Mouse (Mus musculus) hindbrain, embryonic 10.5 days (tissue): Measurements from ENCODE around the gene Atg5. TPM values are rescaled to one million over a fixed set of nuclear protein-coding genes. Genes with fewer than 3 reads are reported as not detected.

Experiments
- DNase-seq: peaks from one replicate; pipeline ENCODE4 v3.0.0-alpha.2; 2017; ENCODE audit warnings: low spot score
- H3K27ac ChIP-seq: fragments of 300-500 bp; sonication (generic); 2 replicates; pipeline ENCODE4 v1.5.1; 2016; ENCODE audit warnings: mild to moderate bottlenecking, moderate library complexity
- H3K27me3 ChIP-seq: fragments of 300-500 bp; sonication (generic); 2 replicates; pipeline ENCODE4 v1.6.1; 2016; ENCODE audit warnings: mild to moderate bottlenecking; ENCODE audit not compliant: poor library complexity, insufficient read depth, severe bottlenecking
- H3K36me3 ChIP-seq: fragments of 300-500 bp; sonication (generic); 2 replicates; pipeline ENCODE4 v1.6.1; 2016; ENCODE audit warnings: mild to moderate bottlenecking, moderate library complexity
- H3K4me1 ChIP-seq: fragments of 300-500 bp; sonication (generic); replicated peaks from 2 replicates; pipeline ENCODE4 v1.6.1; 2016; ENCODE audit warnings: mild to moderate bottlenecking
- H3K4me3 ChIP-seq: fragments of 300-500 bp; sonication (generic); 2 replicates; pipeline ENCODE4 v1.5.1; 2016; ENCODE audit warnings: mild to moderate bottlenecking, moderate library complexity
- H3K9me3 ChIP-seq: fragments of 300-500 bp; sonication (generic); 2 replicates; pipeline ENCODE4 v1.6.1; 2016; ENCODE audit warnings: mild to moderate bottlenecking, moderate library complexity
- WGBS: fragments of 180-500 bp; shearing (Covaris S2); methylation state at CpG from one replicate; pipeline ENCODE4 v1.1.7; 2016; 5-methylcytosine and 5-hydroxymethylcytosine counted together
- polyA plus RNA-seq: library from polyadenylated mRNA; unstranded; fragments of >200 nt; fragmentation: Nextera tagmentation; extraction: Ambion mirVana; gene quantifications from 2 replicates; pipeline ENCODE4 v1.2.1, GENCODE M21; 2016

The Atg5 gene
- polyA plus RNA-seq, 1 experiment from 2014 or later: 52.5 TPM

GRCm38 (mm10) chr10:44366186-44366585 lies 98.0 kb downstream of the Atg5 start:
- H3K4me3 ChIP-seq: no peak overlapping the region
- H3K27ac ChIP-seq: no peak overlapping the region
- no peaks in the 10 kb centered on the region for H3K9me3 ChIP-seq
- DNase-seq: no peak
- 0 out of 2 replicates have a peak, but pooled peaks cover 8% of the 10 kb centered on the region for H3K36me3 ChIP-seq
- H3K4me1 ChIP-seq: peaks cover 8% of the 10 kb centered on the region
- WGBS: 94% methylated on average over 2 of the region's 2 CpGs
- no peaks in the 10 kb centered on the region for H3K27me3 ChIP-seq

GRCm38 (mm10) chr10:44367043-44367442 lies 98.9 kb downstream of the Atg5 start:
- 86% methylated on average over 12 of the region's 12 CpGs for WGBS
- peaks cover 8% of the 10 kb centered on the region for H3K4me1 ChIP-seq
- no peak for DNase-seq
- H3K27ac ChIP-seq: no peak overlapping the region
- no peaks in the 10 kb centered on the region for H3K27me3 ChIP-seq
- no peaks in the 10 kb centered on the region for H3K9me3 ChIP-seq
- H3K36me3 ChIP-seq: 0 out of 2 replicates have a peak, but pooled peaks cover 8% of the 10 kb centered on the region
- no peak overlapping the region for H3K4me3 ChIP-seq

- H3K27me3 ChIP-seq: no peaks in the 10 kb centered on the region
- no peak for DNase-seq
- H3K4me3 ChIP-seq: no peak overlapping the region
- H3K4me1 ChIP-seq: peaks cover 8% of the 10 kb centered on the region
- H3K9me3 ChIP-seq: no peaks in the 10 kb centered on the region
- 78% methylated on average over 13 of the region's 13 CpGs for WGBS
- 0 out of 2 replicates have a peak, but pooled peaks cover 4% of the 10 kb centered on the region for H3K36me3 ChIP-seq
- H3K27ac ChIP-seq: no peak overlapping the region
Measured at GRCm38 (mm10) chr10:44368596-44368995, 100.4 kb downstream of the Atg5 start.

- H3K4me3 ChIP-seq: no peak overlapping the region
- WGBS: 65% methylated on average over 6 of the region's 6 CpGs
- no peak for DNase-seq
- H3K27ac ChIP-seq: no peak overlapping the region
- H3K27me3 ChIP-seq: no peaks in the 10 kb centered on the region
- H3K36me3 ChIP-seq: 0 out of 2 replicates have a peak, but pooled peaks cover 4% of the 10 kb centered on the region
- H3K9me3 ChIP-seq: no peaks in the 10 kb centered on the region
- no peaks in the 10 kb centered on the region for H3K4me1 ChIP-seq
Measured at GRCm38 (mm10) chr10:44370666-44371065, 102.5 kb downstream of the Atg5 start.

GRCm38 (mm10) chr10:44372210-44372609 lies 104.1 kb downstream of the Atg5 start:
- no peaks in the 10 kb centered on the region for H3K9me3 ChIP-seq
- no peak for DNase-seq
- H3K4me1 ChIP-seq: no peaks in the 10 kb centered on the region
- H3K36me3 ChIP-seq: 0 out of 2 replicates have a peak, but pooled peaks cover 4% of the 10 kb centered on the region
- no peak overlapping the region for H3K27ac ChIP-seq
- no peak overlapping the region for H3K4me3 ChIP-seq
- WGBS: 89% methylated on average over 3 of the region's 3 CpGs
- no peaks in the 10 kb centered on the region for H3K27me3 ChIP-seq

- H3K9me3 ChIP-seq: no peaks in the 10 kb centered on the region
- DNase-seq: no peak
- 88% methylated on average over 2 of the region's 2 CpGs for WGBS
- H3K27ac ChIP-seq: no peak overlapping the region
- no peaks in the 10 kb centered on the region for H3K4me1 ChIP-seq
- no peaks in the 10 kb centered on the region for H3K27me3 ChIP-seq
- no peaks in the 10 kb centered on the region for H3K36me3 ChIP-seq
- no peak overlapping the region for H3K4me3 ChIP-seq
Measured at GRCm38 (mm10) chr10:44374678-44375077, 106.5 kb downstream of the Atg5 start.

- H3K27ac ChIP-seq: no peak overlapping the region
- H3K4me1 ChIP-seq: peaks cover 6% of the 10 kb centered on the region; the same call in 1 of the 2 replicates
- no peaks in the 10 kb centered on the region for H3K9me3 ChIP-seq
- no peaks in the 10 kb centered on the region for H3K36me3 ChIP-seq
- no peaks in the 10 kb centered on the region for H3K27me3 ChIP-seq
- no peak overlapping the region for H3K4me3 ChIP-seq
- DNase-seq: no peak
- WGBS: 95% methylated on average over 1 of the region's 1 CpGs
Measured at GRCm38 (mm10) chr10:44375501-44375900, 107.3 kb downstream of the Atg5 start.

GRCm38 (mm10) chr10:44377821-44378220 lies 109.7 kb downstream of the Atg5 start:
- H3K27ac ChIP-seq: no peak overlapping the region
- no peak for DNase-seq
- H3K4me1 ChIP-seq: peaks cover 16% of the 10 kb centered on the region; the same call in 1 of the 2 replicates
- 75% methylated on average over 5 of the region's 5 CpGs for WGBS
- no peaks in the 10 kb centered on the region for H3K36me3 ChIP-seq
- H3K9me3 ChIP-seq: no peaks in the 10 kb centered on the region
- no peak overlapping the region for H3K4me3 ChIP-seq
- H3K27me3 ChIP-seq: no peaks in the 10 kb centered on the region

- DNase-seq: no peak
- Histone ChIP-seq H3K9me3 (no peaks in the 10 kb centered on the region), H3K27ac (no peak overlapping the region), H3K4me1 (peaks cover 16% of the 10 kb centered on the region; the same call in 1 of the 2 replicates), H3K36me3 (no peaks in the 10 kb centered on the region), H3K27me3 (no peaks in the 10 kb centered on the region), H3K4me3 (no peak overlapping the region)
- WGBS: 87% methylated on average over 5 of the region's 5 CpGs
Measured at GRCm38 (mm10) chr10:44378403-44378802, 110.2 kb downstream of the Atg5 start.

GRCm38 (mm10) chr10:44380476-44381208 lies 112.5 kb downstream of the Atg5 start:
- DNase-seq: no peak
- Histone ChIP-seq H3K27me3 (no peaks in the 10 kb centered on the region), H3K27ac (peak overlapping the region; percentile 18; the same call in 1 of the 2 replicates), H3K36me3 (no peaks in the 10 kb centered on the region), H3K9me3 (no peaks in the 10 kb centered on the region), H3K4me3 (0 out of 2 replicates have a peak overlapping the region, but pooled peaks have one; percentile 6), H3K4me1 (peaks cover 16% of the 10 kb centered on the region; the same call in 1 of the 2 replicates)
- 57% methylated on average over 20 of the region's 20 CpGs for whole genome bisulfite sequencing

- Histone ChIP-seq H3K36me3 (no peaks in the 10 kb centered on the region), H3K9me3 (no peaks in the 10 kb centered on the region), H3K4me1 (peaks cover 16% of the 10 kb centered on the region; the same call in 1 of the 2 replicates), H3K27ac (no peak overlapping the region), H3K27me3 (no peaks in the 10 kb centered on the region), H3K4me3 (no peak overlapping the region)
- 53% methylated on average over 3 of the region's 3 CpGs for WGBS
- DNase-seq: no peak
Measured at GRCm38 (mm10) chr10:44381397-44381796, 113.2 kb downstream of the Atg5 start.

GRCm38 (mm10) chr10:44381948-44382347 lies 113.8 kb downstream of the Atg5 start:
- H3K9me3 ChIP-seq: no peaks in the 10 kb centered on the region
- no peaks in the 10 kb centered on the region for H3K36me3 ChIP-seq
- no peak overlapping the region for H3K4me3 ChIP-seq
- no peak for DNase-seq
- WGBS: 91% methylated on average over 12 of the region's 12 CpGs
- peaks cover 16% of the 10 kb centered on the region; the same call in 1 of the 2 replicates for H3K4me1 ChIP-seq
- H3K27ac ChIP-seq: no peak overlapping the region
- no peaks in the 10 kb centered on the region for H3K27me3 ChIP-seq

GRCm38 (mm10) chr10:44383213-44383612 lies 115.1 kb downstream of the Atg5 start:
- Histone ChIP-seq H3K27me3 (no peaks in the 10 kb centered on the region), H3K4me1 (peaks cover 16% of the 10 kb centered on the region; the same call in 1 of the 2 replicates), H3K36me3 (no peaks in the 10 kb centered on the region), H3K4me3 (no peak overlapping the region), H3K27ac (no peak overlapping the region), H3K9me3 (no peaks in the 10 kb centered on the region)
- 78% methylated on average over 10 of the region's 10 CpGs for WGBS
- no peak for DNase-seq
